Mouse (Mus musculus) stomach, postnatal 0 days (tissue): ENCODE measurements around the gene Gm44790. TPM values are rescaled to one million over a fixed set of nuclear protein-coding genes. Genes with fewer than 3 reads are reported as not detected.

ENCODE experiments used
- ATAC-seq: fragments of 200-750 bp; cut with Nextera tagmentation; 2 replicates; pipeline ENCODE4 v1.8.0; 2017; ENCODE audit not compliant: low FRiP score, low TSS enrichment
- DNase-seq: peaks from one replicate; pipeline ENCODE4 v3.0.0-alpha.2; 2016; ENCODE audit warnings: low spot score
- H3K27ac ChIP-seq: fragments of 300-500 bp; sonication (generic); replicated peaks from 2 replicates; pipeline ENCODE4 v1.5.1; 2014; ENCODE audit warnings: mild to moderate bottlenecking, control low read depth
- H3K27me3 ChIP-seq: fragments of 300-500 bp; sonication (generic); 2 replicates; pipeline ENCODE4 v1.6.1; 2014; ENCODE audit warnings: low read length; ENCODE audit not compliant: control insufficient read depth, insufficient read depth
- H3K36me3 ChIP-seq: fragments of 300-500 bp; sonication (generic); 2 replicates; pipeline ENCODE4 v1.6.1; 2014; ENCODE audit warnings: low read length, mixed read lengths; ENCODE audit not compliant: control insufficient read depth, insufficient read depth
- H3K4me1 ChIP-seq: fragments of 300-500 bp; sonication (generic); replicated peaks from 2 replicates; pipeline ENCODE4 v1.6.1; 2014; ENCODE audit warnings: antibody characterized with exemption; ENCODE audit not compliant: control insufficient read depth, insufficient read depth
- H3K4me2 ChIP-seq: fragments of 300-500 bp; sonication (generic); replicated peaks from 2 replicates; pipeline ENCODE4 v1.6.1; 2014; ENCODE audit warnings: low read depth, mild to moderate bottlenecking, control low read depth, moderate library complexity
- H3K4me3 ChIP-seq: fragments of 300-500 bp; sonication (generic); 2 replicates; pipeline ENCODE4 v1.5.1; 2014; ENCODE audit warnings: low read depth, low read length, control low read depth
- H3K9ac ChIP-seq: fragments of 300-500 bp; sonication (generic); 2 replicates; pipeline ENCODE4 v1.6.1; 2014; ENCODE audit warnings: mild to moderate bottlenecking, low read length, control low read depth, mixed read lengths
- H3K9me3 ChIP-seq: fragments of 300-500 bp; sonication (generic); 2 replicates; pipeline ENCODE4 v1.6.1; 2016; ENCODE audit warnings: low read length; ENCODE audit not compliant: control insufficient read depth
- CTCF ChIP-seq: IDR thresholded peaks from 2 replicates; pipeline ENCODE4 v1.5.1; 2016; ENCODE audit warnings: antibody characterized with exemption, low read depth, mild to moderate bottlenecking, moderate library complexity
- EP300 ChIP-seq: optimal IDR thresholded peaks from 2 replicates; pipeline ENCODE3; 2016; ENCODE audit warnings: antibody characterized with exemption
- WGBS: fragments of 180-500 bp; shearing (Covaris S2); extraction: QIAGEN DNeasy Blood & Tissue Kit; methylation state at CpG from one replicate; pipeline ENCODE4 v1.1.7; 2014; 5-methylcytosine and 5-hydroxymethylcytosine counted together
- polyA plus RNA-seq: library from polyadenylated mRNA; unstranded; fragments of >200 nt; fragmentation: Nextera tagmentation; extraction: Ambion mirVana; gene quantifications from 2 replicates; pipeline ENCODE4 v1.2.1, GENCODE M21; 2015

Gm44790 gene
- polyA plus RNA-seq, 1 experiment from 2014 or later: not detected

- no peak overlapping the region for H3K9ac ChIP-seq
- WGBS: 84% methylated on average over 5 of the region's 5 CpGs
- no peak overlapping the region for H3K4me3 ChIP-seq
- peaks cover 22% of the 10 kb centered on the region for H3K36me3 ChIP-seq
- no peaks in the 10 kb centered on the region for H3K27me3 ChIP-seq
- H3K27ac ChIP-seq: no peak overlapping the region
- DNase-seq (no peak), ATAC-seq (no peak)
- H3K9me3 ChIP-seq: no peaks in the 10 kb centered on the region
- TF ChIP-seq CTCF (no peak), EP300 (no peak)
- H3K4me1 ChIP-seq: no peaks in the 10 kb centered on the region
- H3K4me2 ChIP-seq: no peak overlapping the region
These were observed 40.9 kb upstream of the Gm44790 start for GRCm38 (mm10) chr6:86385362-86386104.

- no peak overlapping the region for H3K27ac ChIP-seq
- no peak overlapping the region for H3K9ac ChIP-seq
- no peaks in the 10 kb centered on the region for H3K27me3 ChIP-seq
- no peaks in the 10 kb centered on the region for H3K4me1 ChIP-seq
- no peak for TF ChIP-seq EP300
- no peak overlapping the region for H3K4me3 ChIP-seq
- no peak for DNase-seq
- 85% methylated on average over 12 of the region's 12 CpGs for WGBS
- no peak for ATAC-seq
- H3K36me3 ChIP-seq: peaks cover 30% of the 10 kb centered on the region
- H3K9me3 ChIP-seq: no peaks in the 10 kb centered on the region
- H3K4me2 ChIP-seq: no peak overlapping the region
These were observed 39.1 kb upstream of the Gm44790 start for GRCm38 (mm10) chr6:86387313-86387712.

GRCm38 (mm10) chr6:86388461-86388860 is 38.0 kb upstream of the Gm44790 start:
- Histone ChIP-seq H3K4me1 (no peaks in the 10 kb centered on the region), H3K36me3 (peaks cover 30% of the 10 kb centered on the region), H3K4me2 (no peak overlapping the region), H3K4me3 (no peak overlapping the region), H3K27me3 (no peaks in the 10 kb centered on the region), H3K9me3 (no peaks in the 10 kb centered on the region), H3K27ac (no peak overlapping the region; the same call in 1 of the 2 replicates), H3K9ac (no peak overlapping the region)
- DNase-seq (no peak), ATAC-seq (no peak)
- no peak for TF ChIP-seq CTCF
- no peak for TF ChIP-seq EP300
- 72% methylated on average over 18 of the region's 18 CpGs for WGBS

- TF ChIP-seq EP300 (no peak), CTCF (peak; percentile 62)
- ATAC-seq (no peak), DNase-seq (no peak)
- 97% methylated on average over 5 of the region's 5 CpGs for WGBS
- Histone ChIP-seq H3K9me3 (no peaks in the 10 kb centered on the region), H3K4me3 (no peak overlapping the region), H3K9ac (no peak overlapping the region), H3K27me3 (no peaks in the 10 kb centered on the region), H3K4me1 (no peaks in the 10 kb centered on the region), H3K36me3 (peaks cover 30% of the 10 kb centered on the region), H3K4me2 (no peak overlapping the region), H3K27ac (no peak overlapping the region)
These were observed 35.1 kb upstream of the Gm44790 start for GRCm38 (mm10) chr6:86391326-86391725.

GRCm38 (mm10) chr6:86393187-86393586 is 33.3 kb upstream of the Gm44790 start:
- DNase-seq (no peak), ATAC-seq (no peak)
- Histone ChIP-seq H3K27ac (no peak overlapping the region), H3K4me1 (no peaks in the 10 kb centered on the region), H3K9me3 (no peaks in the 10 kb centered on the region), H3K4me3 (no peak overlapping the region), H3K27me3 (no peaks in the 10 kb centered on the region), H3K36me3 (peaks cover 25% of the 10 kb centered on the region), H3K4me2 (no peak overlapping the region), H3K9ac (no peak overlapping the region)
- TF ChIP-seq EP300: no peak
- TF ChIP-seq CTCF: peak; percentile 35
- WGBS: 100% methylated on average over 1 of the region's 1 CpGs

- H3K9me3 ChIP-seq: no peaks in the 10 kb centered on the region
- TF ChIP-seq EP300 (no peak), CTCF (no peak)
- H3K4me1 ChIP-seq: no peaks in the 10 kb centered on the region
- H3K4me2 ChIP-seq: peak overlapping the region; percentile 65; the same call in 1 of the 2 replicates
- WGBS: 69% methylated on average over 17 of the region's 17 CpGs
- H3K36me3 ChIP-seq: peaks cover 17% of the 10 kb centered on the region; the same call in 1 of the 2 replicates
- H3K9ac ChIP-seq: no peak overlapping the region
- no peak overlapping the region for H3K4me3 ChIP-seq
- no peak; the same call in 1 of the 2 replicates for ATAC-seq
- H3K27ac ChIP-seq: no peak overlapping the region
- H3K27me3 ChIP-seq: no peaks in the 10 kb centered on the region
- peak; percentile 50 for DNase-seq
These were observed 32.3 kb upstream of the Gm44790 start for GRCm38 (mm10) chr6:86394078-86394720.
